Mouse (Mus musculus) ES-Bruce4 (cell line): ENCODE measurements at regions not wholly inside any gene's neighbourhood (a gene's known extent, or its start where the extent isn't known, plus 50 kb on each side); places are given as distances from the start of the nearest gene placed in this dataset.

Source experiments
- CTCF ChIP-seq: IDR thresholded peaks from one replicate; pipeline ENCODE4 v1.8.1; 2011; ENCODE audit warnings: low read depth, low read length
- EP300 ChIP-seq: IDR thresholded peaks from 2 replicates; pipeline ENCODE4 v1.6.1; 2011; ENCODE audit warnings: low read depth, low read length; ENCODE audit not compliant: insufficient read depth
- POLR2A ChIP-seq: IDR thresholded peaks from one replicate; pipeline ENCODE4 v1.8.1; 2011; ENCODE audit warnings: low read length; ENCODE audit not compliant: insufficient read depth

- TF ChIP-seq CTCF (no peak), EP300 (no peak), POLR2A (no peak)
Observed at GRCm38 (mm10) chr9:22945426-22945955, 277.4 kb upstream of the Bmper start.
